Mouse (Mus musculus) heart, postnatal 10 days (tissue): ENCODE data around the gene Pak2. TPM values are rescaled to one million over a fixed set of nuclear protein-coding genes. Genes with fewer than 3 reads are reported as not detected.

Experiments used
- DNase-seq, 2 experiments: peaks; one replicate each; pipeline ENCODE4 v3.0.0; 2021
- intact Hi-C: fragments of 180-260 bp; cut with DNase I; formaldehyde crosslinking; loops from one replicate; pipeline ENCODE4 v1.15.1; 2025
- total RNA-seq, 2 experiments: library from RNA; stranded (reverse); gene quantifications; 2 replicates each; pipeline ENCODE4 v1.2.3; 2021

The Pak2 gene
- total RNA-seq = 10 to 100 TPM; 42.4 to 42.5 TPM

DNA sequence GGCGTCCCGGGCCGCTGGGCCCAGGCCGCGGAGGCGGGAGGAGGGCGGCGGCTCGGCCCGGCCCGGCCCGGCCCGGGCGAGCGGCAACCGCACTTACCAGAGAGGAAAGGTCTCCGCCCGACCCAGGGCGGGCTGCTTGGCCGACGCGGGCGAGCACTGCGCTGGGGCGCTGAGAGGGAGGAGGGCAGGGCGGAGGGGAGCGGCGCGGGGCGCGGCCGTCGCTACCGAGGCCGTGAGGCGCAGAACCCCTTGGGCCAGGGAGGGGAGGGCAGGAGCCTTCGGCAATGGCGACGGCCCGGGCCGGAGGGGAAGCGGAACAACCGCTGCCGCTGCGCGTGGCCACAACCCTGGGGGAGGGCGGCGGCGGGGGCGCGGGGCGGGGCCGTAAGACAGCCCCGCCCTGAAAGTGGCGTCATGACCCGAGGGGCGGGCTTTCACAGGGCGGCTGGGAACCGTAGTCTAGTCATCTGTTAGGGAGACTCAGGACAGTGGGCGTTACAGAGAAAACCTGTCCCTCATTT lies at the start of gene Pak2:
Pak2 (minus strand) TSS at position 352 of the 521 bp plus-strand sequence.
- peak; percentile 90 to 93 for DNase-seq
- intact Hi-C loops = no loop called here

DNA sequence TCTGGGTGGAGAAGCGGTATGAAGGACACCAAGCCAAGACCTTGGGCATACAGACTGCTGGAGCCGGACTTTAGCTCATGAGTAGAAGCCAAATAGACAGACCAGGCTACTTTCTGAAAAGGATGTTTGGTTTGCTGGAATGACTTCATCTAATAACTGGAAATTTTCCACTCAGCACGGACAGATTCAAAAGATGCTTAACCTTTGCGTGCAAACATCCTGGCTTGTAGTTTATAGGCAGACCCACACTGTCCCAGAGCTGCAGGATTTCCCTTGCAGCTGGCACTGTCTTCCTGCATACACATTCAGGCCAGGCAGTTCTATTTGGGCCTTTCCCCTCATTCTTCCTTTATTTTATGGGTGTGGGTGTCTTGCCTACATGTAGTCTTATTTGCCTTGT lies 47.9 kb upstream of the Pak2 start:
- intact Hi-C loops = loop anchor here (2.0 kb wide), 1 partner anchor 38 kb away; the partner anchor contains the start of gene Nrros
- DNase-seq = no peak

- intact Hi-C loops = no loop called here
- no peak for DNase-seq
These were observed 46.2 kb upstream of the Pak2 start for GRCm38 (mm10) chr16:32125364-32125763.

- peak in 1 of 2 experiments; percentile 39 for DNase-seq
- intact Hi-C loops = no loop called here
These were observed 45.5 kb upstream of the Pak2 start for GRCm38 (mm10) chr16:32124444-32125335.

DNA sequence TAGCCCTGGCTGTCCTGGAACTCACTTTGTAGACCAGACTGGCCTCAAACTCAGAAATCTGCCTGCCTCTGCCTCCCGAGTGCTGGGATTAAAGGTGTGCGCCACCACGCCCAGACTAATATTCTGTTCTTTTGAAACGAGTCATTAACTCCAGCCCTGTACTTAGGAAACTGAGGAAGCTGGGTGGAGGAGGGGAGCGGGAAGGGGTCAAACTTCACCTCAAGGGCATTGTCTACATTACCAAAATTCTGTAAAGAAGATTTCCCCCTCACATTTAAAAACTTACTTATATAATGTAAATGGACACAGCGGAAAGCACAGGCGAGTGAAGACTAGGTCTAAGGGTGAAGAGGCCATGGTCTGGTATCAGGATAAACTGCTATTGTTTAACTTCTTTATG lies 44.9 kb upstream of the Pak2 start:
- intact Hi-C loops = no loop called here
- no peak for DNase-seq

DNA sequence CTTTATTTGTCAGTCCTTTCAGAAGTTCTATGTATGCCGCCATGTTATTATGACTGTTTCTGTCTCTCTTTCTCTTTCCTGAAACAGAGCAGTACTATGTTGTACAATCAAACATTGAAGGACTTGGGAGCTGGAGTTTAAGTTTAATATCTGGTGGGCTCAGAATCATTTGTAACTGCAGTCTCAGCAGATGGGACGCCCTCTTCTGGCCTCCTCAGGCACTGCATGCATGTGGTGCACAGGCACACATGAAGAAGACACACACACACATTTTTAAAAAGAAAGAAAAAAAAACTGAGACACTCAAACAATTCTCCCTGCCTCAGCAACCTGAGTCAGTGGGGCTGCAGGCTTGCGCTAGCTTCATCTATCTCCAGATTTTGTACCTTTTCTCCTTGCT lies 41.3 kb upstream of the Pak2 start:
- no peak for DNase-seq
- intact Hi-C loops = no loop called here

DNA sequence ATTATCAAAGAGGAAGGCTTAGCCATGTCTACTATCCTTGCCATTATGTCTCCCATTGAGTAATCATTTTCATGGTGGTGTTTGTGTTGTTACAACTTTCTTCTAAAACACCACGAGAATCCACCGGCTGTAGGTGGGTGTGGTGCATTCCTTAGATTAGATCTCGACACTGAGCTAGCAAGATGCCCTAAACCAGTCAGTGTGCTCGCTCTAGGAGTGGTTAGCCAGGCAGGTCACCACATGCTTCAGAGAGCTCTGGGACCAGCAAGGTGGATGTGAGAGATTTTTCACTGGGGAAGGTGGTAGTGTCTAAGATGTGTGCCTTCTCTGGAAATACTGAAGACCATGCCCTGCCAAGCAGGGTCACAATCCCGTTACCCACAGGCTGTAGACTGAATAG lies 37.0 kb upstream of the Pak2 start:
- intact Hi-C loops = loop anchor here (5.0 kb wide), 2 partner anchors 86 to 341 kb away; no protein-coding TSS in a partner anchor
- DNase-seq = no peak

GRCm38 (mm10) chr16:32115781-32116180 lies 36.6 kb upstream of the Pak2 start:
- intact Hi-C loops = loop anchor here (2.0 to 5.0 kb wide), 3 partner anchors 49 to 342 kb away; partner anchors contain the start of gene Nrros
- DNase-seq = no peak

DNA sequence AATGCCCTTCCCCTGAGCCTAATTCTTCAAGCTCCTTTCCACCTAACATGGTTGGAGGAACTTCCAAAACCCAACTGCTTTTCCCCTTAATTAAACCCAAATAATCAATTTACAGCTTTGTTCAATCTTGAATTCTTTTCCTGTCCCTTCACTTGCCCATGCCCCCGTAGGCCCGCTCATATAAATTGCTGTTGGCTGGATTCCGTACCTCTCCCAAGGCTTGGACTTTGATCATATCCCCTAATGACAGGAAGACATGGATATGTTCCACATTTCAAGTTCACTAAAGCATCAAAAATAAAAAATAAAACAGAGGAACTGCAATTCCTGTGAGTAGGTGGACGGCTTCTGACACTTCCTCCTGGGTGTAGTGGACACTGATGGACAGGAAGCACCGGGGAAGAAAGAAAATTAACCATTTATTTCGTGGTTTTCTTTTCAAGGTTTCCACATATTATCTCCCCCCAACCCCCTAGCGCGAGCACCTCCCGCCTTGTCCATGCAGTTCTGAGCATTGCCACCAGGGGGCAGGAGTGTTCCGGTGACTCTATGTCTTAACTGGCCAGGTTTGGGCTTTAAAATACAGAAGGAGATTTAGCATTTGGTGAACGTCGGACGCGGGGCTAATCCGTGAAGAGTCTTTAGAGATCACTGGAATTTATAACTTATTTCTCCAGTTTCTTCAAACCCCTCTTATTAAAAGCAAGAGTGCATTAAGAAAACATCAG lies 36.0 kb upstream of the Pak2 start:
- DNase-seq = peak; percentile 87 to 93
- intact Hi-C loops = loop anchor here (2.0 to 5.0 kb wide), 3 partner anchors 50 to 342 kb away; partner anchors contain the start of gene Nrros

DNA sequence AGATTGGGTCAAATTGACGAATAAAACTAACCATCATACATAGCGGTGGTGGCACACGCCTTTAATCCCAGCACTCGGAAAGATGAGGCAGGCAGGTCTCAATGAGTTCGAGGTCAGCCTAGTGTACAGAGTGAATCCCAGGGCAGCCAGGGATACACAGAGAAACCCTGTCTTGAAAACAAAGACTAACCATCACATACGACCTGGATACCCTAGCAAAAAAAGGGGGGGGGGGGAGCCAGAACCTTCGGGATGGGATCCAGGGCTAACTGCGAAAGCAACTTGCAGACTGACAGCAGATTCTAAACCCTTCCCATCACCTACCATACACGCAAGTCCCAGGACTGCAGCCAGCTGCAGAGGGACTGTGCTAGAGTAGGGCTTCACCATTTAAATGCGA lies 35.3 kb upstream of the Pak2 start:
- intact Hi-C loops = loop anchor here (2.0 kb wide), 1 partner anchor 50 kb away; the partner anchor contains the start of gene Nrros
- no peak for DNase-seq

DNA sequence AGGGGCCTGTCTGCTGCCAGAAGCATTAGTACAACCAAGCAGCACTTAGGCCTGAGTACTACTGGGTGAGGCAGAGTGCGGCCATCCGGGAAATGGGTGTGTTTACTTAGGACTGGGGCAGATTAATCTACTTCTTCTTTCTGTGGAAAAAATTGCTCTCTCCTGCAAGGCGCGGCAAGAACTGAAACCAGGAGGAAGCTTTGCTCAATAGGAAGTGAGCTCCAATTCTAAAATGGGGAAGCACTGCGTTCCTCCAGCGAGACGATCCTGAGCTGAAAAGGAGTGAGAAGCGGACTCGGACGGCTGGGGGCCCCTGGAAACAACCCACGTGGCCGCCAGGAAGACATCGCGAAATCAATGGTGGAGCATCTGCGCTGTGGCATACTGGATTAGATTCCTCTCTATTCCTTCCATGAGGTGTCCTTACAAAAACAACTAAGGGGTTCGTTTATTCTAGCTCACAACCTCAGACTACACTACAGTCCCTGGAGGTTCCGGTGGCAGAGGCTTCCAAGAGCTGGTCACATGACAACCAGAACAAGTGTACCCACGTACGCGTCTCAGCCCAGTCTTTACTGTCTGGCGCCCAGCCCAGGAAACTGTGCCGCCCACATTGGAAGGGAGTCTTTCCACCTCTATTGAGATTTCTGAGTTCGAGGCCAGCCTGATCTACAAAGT lies 34.5 kb upstream of the Pak2 start:
- intact Hi-C loops = loop anchor here (2.0 kb wide), 2 partner anchors 51 to 385 kb away; partner anchors contain the start of gene Nrros
- DNase-seq = peak; percentile 57 to 66

DNA sequence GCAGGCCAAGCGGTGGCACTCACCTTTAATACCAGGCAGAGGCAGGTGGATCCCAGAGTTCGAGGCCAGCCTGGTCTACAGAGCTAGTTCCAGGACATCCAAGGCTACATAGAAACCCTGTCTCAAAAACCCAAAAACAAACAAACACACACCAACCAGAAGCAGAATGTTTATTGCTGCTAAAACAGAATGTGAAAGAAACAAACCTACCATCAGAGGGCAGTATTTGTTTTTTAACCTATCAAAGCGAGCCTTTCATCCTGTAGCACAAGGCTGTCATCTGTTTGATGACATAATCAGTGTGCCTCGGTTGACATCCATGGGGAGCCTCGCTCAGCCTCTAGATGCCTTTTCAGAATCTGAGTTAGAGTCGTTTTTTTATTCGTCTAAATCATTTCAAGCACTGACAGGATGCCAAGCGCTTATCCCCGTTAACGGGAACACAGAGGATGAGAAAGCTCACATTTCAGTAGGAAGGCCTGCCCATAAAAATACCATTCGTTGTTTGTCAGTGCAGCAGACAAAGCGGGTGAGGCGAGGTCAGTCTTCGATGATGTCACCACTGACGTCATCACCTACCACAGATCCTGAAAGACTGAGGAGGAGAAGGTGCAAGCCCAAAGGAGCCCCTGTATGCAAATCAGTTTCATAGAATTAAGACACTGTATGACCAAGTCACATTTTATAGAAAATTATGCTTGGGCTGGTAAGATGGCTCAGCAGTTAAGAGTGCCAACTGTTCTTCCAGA lies 32.0 kb upstream of the Pak2 start:
- intact Hi-C loops = no loop called here
- DNase-seq = peak in 1 of 2 experiments; percentile 40

GRCm38 (mm10) chr16:32108578-32108977 lies 29.4 kb upstream of the Pak2 start:
- intact Hi-C loops = no loop called here
- DNase-seq = no peak

DNA sequence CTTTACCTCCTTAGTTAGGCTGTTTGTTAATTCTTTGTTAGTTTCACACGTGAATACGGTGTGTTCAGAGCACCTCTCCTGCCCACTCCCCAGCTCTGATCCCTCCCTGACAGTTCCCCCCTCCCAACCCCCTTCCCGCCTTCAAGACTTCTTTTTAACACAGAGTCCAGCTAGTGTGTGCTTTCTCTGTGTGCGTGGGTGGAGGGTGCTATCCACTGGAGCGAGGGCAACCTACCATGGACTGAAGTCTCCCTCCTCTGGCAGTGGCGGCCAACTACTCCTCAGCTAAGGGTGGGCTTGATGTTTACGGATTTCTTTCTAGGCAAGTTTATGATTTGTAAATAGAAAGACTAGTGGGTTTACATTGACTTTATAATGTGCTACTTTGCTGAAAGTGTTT lies 29.0 kb upstream of the Pak2 start:
- DNase-seq = no peak
- intact Hi-C loops = no loop called here

GRCm38 (mm10) chr16:32107342-32108045 lies 28.4 kb upstream of the Pak2 start:
- DNase-seq = no peak
- intact Hi-C loops = no loop called here

DNA sequence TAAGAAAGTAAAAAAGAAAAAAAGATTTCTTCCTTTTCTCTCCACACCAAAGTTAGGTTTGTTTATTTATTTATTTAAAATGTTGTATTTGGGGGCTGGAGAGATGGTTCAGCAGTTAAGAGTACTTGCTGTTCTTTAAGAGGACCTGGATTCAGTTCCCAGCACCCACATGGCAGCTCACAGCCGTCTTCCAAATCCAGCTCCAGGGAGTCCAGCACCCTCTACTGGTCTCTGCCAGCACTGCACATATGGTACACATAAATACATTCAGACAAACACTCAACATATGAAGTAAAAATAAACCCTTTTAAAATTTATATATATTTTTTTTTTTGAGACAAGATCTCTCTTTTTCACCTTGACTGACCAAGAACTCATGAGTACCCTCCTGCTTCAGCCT lies 26.6 kb upstream of the Pak2 start:
- intact Hi-C loops = no loop called here
- no peak for DNase-seq

DNA sequence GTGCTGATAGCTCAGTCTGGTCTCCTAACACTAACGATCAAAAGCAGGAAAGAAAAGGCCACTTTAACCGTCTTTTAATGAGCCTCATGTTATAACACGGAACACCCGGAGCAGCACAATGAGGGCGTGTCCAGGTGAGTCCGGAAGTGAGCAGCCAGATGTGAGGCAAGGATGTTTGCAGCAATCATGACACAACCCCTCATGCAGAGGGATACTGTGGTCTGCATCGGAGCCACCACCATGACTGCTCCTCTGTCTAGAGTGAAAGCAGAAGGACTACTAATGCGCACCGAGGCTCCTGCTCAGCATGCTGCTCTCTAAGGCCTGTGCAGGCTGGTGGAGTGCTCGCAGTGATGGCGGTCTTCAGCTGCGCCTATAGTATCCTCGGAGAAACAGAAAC lies 23.2 kb upstream of the Pak2 start:
- intact Hi-C loops = no loop called here
- DNase-seq = no peak

- intact Hi-C loops = no loop called here
- peak; percentile 93 to 95 for DNase-seq
These were observed 20.6 kb upstream of the Pak2 start, which contains the start of the genes Pigx and Cep19 for GRCm38 (mm10) chr16:32099638-32100150. TSS of gene Pigx (minus strand) at chr16:32099740. TSS of gene Cep19 (plus strand) at chr16:32099800.
